Mouse (Mus musculus) bone marrow, adult 2 months (tissue): ENCODE measurements around the gene Creb3l4. TPM values are rescaled to one million over a fixed set of nuclear protein-coding genes. Genes with fewer than 3 reads are reported as not detected.

Source experiments
- H3K27ac ChIP-seq: fragments of 200-500 bp; 2 replicates; pipeline ENCODE4 v1.5.1; 2012; ENCODE audit warnings: low read depth, mild to moderate bottlenecking, control low read depth, inconsistent platforms, low read length; ENCODE audit not compliant: control insufficient read depth, poor library complexity, insufficient read depth
- H3K4me1 ChIP-seq: fragments of 200-500 bp; 2 replicates; pipeline ENCODE4 v1.6.1; 2011; ENCODE audit warnings: low read length; ENCODE audit not compliant: control insufficient read depth, insufficient read depth
- H3K4me3 ChIP-seq: fragments of 200-500 bp; replicated peaks from 2 replicates; pipeline ENCODE3; 2011; ENCODE audit warnings: mild to moderate bottlenecking, low read depth, low read length, control low read depth; ENCODE audit not compliant: control insufficient read depth
- CTCF ChIP-seq: fragments of 200-500 bp; IDR thresholded peaks from 2 replicates; pipeline ENCODE4 v1.5.1; 2011; ENCODE audit warnings: low read length, control low read depth; ENCODE audit not compliant: control insufficient read depth, insufficient read depth
- POLR2A ChIP-seq: fragments of 200-500 bp; IDR thresholded peaks from 2 replicates; pipeline ENCODE4 v1.6.1; 2011; ENCODE audit warnings: low read depth, mild to moderate bottlenecking, control low read depth, low read length, borderline replicate concordance; ENCODE audit not compliant: control insufficient read depth
- WGBS: fragments of 180-500 bp; shearing (Covaris S2); methylation state at CpG from one replicate; pipeline ENCODE4 v1.1.7; 2018; 5-methylcytosine and 5-hydroxymethylcytosine counted together
- polyA plus RNA-seq: library from polyadenylated mRNA; stranded (reverse); fragments of >200 nt; gene quantifications from 2 replicates; pipeline ENCODE4 v1.2.4, GENCODE M21; 2011; ENCODE audit warnings: low replicate concordance; ENCODE audit not compliant: missing spikeins, insufficient read depth, insufficient read length

The Creb3l4 gene
- polyA plus RNA-seq, 1 experiment: not detected

DNA sequence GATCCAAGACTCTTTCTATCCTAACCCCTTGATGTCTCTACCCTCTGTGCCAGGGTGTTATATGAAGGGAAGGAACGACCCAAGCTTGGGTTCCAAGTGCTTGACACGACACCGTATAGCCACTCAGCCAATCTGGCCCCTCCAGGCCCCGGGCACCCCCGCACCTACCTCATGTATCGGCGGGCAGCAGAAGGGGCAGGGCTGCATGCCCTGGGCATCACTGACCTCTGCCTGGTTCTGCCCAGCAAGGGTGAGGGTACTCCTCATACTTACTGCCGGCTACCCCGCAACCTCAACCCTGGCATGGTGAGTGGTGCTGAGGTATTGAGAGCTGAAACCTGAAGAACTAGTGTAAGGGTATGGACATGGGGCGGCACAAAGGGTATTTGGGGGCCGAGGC, 24.9 kb upstream of the Creb3l4 start:
- no peak overlapping the region for H3K4me3 ChIP-seq
- no peak overlapping the region for H3K27ac ChIP-seq
- no peak for TF ChIP-seq CTCF
- 92% methylated on average over 11 of the region's 11 CpGs for WGBS
- peaks cover 3% of the 10 kb centered on the region; the same call in 1 of the 2 replicates for H3K4me1 ChIP-seq

DNA sequence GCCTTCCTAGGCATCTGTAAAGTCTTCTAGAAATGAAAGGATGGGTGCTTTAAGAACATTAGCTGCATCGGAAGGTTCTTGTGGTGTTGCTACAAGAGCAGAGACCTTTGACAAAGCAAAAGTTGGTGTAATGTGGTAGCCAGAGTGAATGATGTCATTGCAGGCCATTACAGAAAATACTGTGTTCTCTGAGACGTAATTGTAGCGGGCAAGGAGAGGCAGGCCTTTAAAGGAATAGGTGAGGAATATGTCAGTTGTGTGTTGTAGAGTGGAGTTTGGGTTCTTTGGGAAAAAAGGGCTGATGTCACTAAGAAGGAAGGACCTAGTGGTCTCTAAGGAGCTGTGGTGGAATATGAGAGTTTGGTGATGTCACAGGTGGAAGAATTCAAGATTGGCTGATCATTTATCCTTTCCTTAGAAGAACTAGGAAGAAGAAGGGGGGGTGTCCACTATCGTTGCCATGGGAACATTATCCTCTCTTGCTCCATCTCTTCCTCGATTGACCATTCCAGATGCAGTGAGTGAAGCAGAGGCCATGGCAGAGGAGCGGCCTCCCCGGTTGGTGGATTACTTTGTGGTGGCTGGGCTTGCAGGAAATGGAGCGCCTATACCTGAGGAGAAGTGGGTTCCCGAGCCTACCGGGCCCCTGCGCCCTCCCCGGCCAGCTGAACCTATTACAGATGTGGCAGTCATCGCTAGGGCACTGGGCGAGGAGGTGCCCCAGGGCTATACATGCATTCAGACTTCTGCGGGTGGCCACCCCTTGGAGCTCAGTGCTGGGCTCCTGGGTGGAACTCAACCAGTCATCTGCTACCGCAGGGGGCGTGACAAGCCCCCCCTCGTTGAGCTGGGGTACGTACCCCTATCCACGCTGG, 23.8 kb upstream of the Creb3l4 start:
- H3K4me1 ChIP-seq: peaks cover 3% of the 10 kb centered on the region; the same call in 1 of the 2 replicates
- WGBS: 51% methylated on average over 20 of the region's 20 CpGs
- H3K27ac ChIP-seq: peak overlapping the region; percentile 99
- TF ChIP-seq POLR2A (no peak), CTCF (no peak)
- peak overlapping the region; percentile 69 for H3K4me3 ChIP-seq

DNA sequence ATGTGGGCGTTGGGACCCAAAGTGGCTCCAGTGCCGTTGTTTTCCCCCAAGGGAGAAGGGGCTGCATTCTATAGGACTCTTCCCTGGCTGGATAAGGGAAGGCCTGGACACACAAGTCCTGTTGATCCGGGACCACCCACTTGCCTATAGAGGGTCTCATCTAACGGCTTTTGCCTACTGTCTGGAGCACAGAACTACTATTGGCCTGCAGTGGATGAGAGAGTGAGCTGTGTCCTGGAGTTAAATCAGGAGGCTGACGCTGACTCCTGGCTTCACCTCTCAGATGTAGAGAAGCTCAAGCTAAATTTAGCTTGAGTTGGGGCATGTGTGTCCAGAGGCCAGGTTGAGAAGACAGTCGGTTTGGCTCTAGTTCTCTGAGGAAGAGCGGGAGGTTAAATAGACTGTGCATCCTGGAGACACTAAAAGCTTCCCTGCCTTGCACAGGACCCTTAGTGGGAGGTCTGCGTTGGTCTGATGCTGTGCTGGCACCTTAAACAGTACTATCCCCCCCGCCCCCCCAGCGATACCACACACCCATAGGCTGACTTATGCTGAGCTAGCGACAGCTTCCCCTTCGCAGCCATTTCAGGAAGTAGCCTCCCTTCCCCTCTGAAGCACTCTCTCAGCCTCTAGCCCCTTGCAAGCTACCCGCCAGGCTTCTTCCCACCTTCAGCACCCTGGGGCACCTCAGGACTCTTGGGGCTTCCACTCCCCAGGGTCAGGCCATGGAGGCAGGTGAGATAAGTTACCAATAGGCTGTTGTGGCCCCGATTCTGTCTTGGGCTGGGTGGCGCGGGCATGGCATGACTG, 22.8 kb upstream of the Creb3l4 start:
- TF ChIP-seq CTCF (no peak), POLR2A (peak; percentile 57; the same call in 1 of the 2 replicates)
- H3K4me1 ChIP-seq: peaks cover 3% of the 10 kb centered on the region; the same call in 1 of the 2 replicates
- H3K4me3 ChIP-seq: peak overlapping the region; percentile 69
- peak overlapping the region; percentile 99 for H3K27ac ChIP-seq
- 1% methylated on average over 16 of the region's 16 CpGs for WGBS

DNA sequence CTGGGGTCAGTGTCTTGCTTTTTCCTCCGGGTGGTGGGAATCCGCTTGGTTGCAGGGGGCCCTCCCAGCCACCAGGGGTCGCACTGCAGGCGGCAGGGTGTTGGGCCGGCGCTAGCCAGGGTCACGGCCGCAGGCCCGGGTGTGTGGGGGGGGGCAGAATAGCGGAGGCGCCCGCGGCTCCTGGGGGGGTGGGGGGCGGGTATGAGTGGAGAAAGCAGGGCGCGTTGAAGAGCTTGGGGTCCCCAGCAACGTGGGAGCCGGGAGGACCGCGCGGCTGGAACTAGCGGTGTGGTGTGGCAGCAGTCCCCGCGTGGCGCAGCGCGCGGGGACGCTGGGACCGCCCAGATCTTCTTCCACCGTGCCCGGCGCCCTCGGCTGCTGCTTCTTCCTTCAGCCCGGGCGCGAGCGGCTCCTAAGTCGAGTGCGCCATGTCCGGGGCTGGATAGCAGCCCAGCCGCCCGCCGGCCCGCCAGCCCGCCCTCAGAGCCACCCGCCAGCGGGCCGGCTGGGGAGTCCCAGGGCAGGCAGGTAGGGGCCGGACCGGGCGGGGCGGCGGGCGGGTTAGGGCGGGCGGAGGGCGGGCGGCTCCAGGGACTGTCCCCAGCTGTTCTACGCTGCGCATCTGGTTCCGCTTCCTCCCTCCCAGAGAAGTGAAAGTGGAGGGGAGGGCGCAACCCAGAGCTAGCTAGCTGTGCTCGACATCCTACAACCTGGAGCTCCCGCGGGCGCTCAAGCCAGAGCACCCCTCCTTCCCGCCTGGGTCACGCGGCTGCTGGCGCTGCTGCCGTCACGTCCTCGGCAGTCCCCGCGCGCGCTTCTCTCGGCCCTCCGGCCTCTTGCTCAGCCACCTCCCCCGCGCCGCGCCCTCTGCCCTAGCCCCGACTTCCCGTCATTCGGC, 22.0 kb upstream of the Creb3l4 start, which contains the start of gene Dennd4b:
TSS of gene Dennd4b (plus strand) at position 152 of the 898 bp plus-strand sequence.
- Histone ChIP-seq H3K4me1 (peaks cover 3% of the 10 kb centered on the region; the same call in 1 of the 2 replicates), H3K27ac (peak within 1 kb of the TSS; percentile 99), H3K4me3 (peak within 1 kb of the TSS; percentile 69)
- TF ChIP-seq CTCF: peak; percentile 80
- peak; percentile 71; the same call in 1 of the 2 replicates for TF ChIP-seq POLR2A
- under 1% methylated on average over 77 of the region's 87 CpGs for WGBS

DNA sequence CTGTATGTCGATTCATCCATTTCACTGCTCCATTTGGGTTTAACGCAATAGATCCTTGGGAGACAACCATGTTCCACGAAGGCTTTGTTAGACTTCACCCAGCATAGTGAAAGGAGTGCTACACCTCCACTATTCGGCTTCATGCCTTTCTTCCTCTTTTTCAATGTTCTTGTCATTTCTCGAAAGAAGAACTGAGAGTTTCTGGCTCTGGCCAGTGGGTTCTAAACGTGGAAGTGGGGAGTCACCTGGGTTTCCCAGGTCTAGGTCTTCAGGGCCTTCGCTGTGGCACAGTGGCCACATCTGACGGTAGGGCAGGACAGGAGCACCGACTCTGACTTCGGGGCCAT, 21.3 kb upstream of the Creb3l4 start:
- WGBS: 10% methylated on average over 10 of the region's 10 CpGs
- Histone ChIP-seq H3K4me1 (peaks cover 3% of the 10 kb centered on the region; the same call in 1 of the 2 replicates), H3K27ac (peak overlapping the region; percentile 99)

DNA sequence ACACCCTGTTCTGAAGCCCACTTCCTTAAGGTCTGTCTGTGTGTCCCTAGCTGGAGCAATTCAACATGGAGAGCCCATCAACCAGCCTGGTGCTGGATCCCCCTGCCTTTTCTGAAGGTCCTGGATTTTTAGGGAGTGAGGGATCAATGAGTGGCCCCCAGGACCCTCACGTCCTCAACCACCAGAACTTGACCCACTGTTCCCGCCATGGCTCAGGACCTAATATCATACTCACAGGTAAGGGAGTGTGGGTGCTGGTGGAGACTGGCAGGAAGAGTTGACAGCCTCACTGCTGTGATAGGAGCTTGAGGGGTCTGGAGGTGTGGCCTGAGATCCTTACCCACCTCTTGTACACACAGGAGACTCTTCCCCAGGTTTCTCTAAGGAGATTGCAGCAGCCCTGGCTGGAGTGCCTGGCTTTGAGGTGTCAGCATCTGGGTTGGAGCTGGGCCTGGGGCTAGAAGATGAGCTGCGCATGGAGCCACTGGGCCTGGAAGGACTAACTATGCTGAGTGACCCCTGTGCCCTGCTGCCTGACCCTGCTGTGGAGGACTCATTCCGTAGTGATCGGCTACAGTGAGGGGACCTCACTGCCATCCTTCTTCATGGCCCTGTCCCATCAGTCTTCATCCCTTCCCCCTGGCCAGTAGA, 19.9 kb upstream of the Creb3l4 start:
- WGBS: 88% methylated on average over 5 of the region's 5 CpGs
- Histone ChIP-seq H3K4me3 (no peak overlapping the region), H3K27ac (no peak overlapping the region), H3K4me1 (peaks cover 3% of the 10 kb centered on the region; the same call in 1 of the 2 replicates)
- TF ChIP-seq CTCF (no peak), POLR2A (no peak)

More for the DNA sequence above, 21.3 kb upstream of the Creb3l4 start:
- TF ChIP-seq CTCF (no peak), POLR2A (no peak)
- peak overlapping the region; percentile 69 for H3K4me3 ChIP-seq

DNA sequence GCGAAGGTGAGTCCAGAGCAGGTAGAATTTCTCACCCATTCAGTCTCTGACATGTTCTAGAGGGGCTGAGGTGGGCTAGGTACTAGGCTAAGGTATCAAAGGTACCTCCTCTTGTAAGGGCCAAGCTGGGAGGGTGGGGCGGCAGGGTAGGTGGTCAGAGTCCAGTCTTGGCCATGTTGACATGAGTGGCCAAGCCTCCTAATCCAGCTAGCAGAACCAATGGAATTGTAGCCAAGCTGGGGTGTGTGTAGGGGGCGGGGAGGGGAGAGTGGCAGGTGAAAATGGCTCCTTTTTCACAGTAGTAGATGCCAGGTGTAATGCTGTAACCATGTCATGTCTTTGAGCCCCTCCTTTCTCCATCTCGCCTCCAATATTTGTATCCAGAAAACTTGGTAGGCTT, 15.2 kb upstream of the Creb3l4 start:
- H3K4me3 ChIP-seq: no peak overlapping the region
- TF ChIP-seq CTCF: no peak
- no peak for TF ChIP-seq POLR2A
- H3K27ac ChIP-seq: no peak overlapping the region
- 78% methylated on average over 4 of the region's 4 CpGs for WGBS
- H3K4me1 ChIP-seq: peaks cover 3% of the 10 kb centered on the region; the same call in 1 of the 2 replicates
